Mouse (Mus musculus): ENCODE results near the gene Nkain2.
A peak's percentile ranks its signal among the peaks of the same experiment; 100 is the strongest.
"Not testable (repeated sequence)": the region's sequence is repeated elsewhere in the genome, so short reads cannot be mapped to it uniquely, and the experiment has no call there.

Gene Nkain2

DNA sequence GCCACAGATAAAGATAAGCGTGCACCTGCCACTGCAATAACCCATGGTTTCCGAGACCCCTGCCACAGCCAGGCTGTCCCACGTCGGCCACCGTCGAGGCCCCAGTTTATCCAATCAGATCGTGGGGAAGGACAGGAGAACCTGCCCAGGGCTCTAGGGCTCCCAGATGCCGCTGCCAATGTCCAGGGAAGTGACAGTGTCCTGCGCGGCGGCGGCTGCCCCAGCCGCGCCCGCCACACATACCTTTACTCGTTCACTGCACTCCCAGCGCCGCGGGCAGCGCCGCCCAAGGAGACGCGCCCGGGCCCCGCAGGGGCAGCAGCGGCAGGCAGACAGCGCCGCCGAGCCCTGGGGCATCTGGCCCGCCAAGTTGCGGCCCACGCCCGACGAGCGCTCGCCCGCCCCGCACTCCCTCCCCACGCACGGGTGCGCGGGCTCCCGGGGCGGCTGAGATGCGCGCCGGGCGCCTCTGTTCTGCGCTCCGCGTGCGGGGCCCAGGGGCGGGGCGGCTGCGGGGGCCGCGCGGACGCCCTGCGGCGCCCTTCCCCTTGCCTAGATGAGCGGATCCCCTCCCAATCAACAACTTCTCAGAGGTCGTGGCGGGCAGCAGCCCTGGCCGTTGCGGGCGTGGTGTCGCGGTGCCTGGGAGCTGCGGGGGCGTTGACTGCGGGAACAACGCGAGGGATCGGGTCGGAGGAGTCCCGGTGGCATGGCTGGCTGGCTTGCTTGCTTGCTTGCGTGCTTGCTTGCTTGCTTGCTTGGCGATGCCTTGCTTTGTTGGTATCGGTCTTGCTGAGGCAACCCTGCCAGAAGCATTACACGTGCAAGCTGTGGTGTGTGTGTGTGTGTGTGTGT is at the start of gene Nkain2:
Gene Nkain2 (minus strand): TSS at position 811 of the 855 bp plus-strand sequence.
- peak; percentile 6 for DNase-seq

DNA sequence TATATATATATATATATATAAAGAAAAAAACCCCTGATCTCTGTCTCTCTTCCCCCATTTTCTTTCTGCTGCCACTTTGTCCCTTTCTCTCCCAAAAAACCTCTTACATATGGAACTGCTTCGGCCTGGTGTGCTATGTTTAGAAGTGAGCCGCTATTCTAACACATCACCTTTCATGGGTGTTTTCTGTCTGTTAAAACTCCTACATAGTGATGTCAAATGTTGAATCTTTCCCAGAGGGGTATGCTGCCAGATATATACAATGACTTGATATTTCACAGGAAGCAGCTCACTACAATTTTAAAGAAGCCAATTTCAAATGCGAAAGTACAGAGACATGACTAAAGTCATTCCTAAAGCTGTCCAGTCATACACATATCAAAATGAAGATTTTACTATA is 49.6 kb upstream of the Nkain2 start:
- no peak for DNase-seq

DNA sequence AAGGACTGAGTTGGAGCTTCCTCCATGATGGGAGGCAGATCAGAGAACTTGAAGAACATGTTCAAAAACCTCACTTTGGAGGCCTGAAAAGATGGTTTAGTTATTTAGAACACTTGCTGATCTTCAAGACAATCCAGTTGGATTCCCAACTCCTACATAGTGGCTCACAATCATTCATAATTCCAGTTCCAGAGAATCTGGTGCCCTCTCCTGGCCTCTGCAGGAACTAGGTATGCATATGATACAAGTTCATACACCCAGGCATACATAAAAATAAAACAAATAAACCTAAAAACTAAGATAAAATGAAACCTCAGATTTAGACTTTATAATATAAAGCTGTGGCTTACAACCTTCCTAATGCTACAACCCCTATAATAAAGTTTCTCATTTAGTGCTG is 4.8 kb upstream of the Nkain2 start:
- DNase-seq, result peak; percentile 11

DNA sequence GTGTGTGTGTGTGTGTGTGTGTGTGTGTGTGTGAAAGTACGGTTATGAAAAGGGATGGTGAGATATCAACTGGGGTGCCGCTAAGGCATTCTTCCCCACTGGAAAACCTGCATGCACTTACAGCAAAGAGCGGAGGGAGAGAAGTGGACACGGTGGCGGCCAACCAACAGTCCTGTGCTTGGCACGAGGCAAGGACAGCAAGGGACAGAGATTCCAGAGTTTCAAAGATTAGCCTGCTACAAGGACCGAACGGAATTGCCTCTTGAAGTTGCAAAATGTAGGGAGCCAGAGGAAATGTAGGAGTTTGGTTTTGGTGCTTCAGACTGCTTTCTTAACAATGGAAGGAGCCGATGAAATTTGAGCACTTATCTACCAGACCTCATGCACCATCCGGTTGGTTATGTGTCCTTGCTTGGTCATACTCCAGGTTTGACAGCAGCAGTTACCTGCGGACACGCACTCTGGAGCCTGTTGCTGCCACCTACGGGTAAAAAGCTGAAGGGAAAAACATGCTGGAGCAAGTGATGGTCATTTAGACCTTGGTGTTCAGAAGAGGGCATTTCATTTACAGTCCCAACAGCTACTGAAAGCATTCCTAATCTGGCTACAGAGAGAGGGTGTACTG is 357 bp upstream of the Nkain2 start:
- peak; percentile 28 for DNase-seq

DNA sequence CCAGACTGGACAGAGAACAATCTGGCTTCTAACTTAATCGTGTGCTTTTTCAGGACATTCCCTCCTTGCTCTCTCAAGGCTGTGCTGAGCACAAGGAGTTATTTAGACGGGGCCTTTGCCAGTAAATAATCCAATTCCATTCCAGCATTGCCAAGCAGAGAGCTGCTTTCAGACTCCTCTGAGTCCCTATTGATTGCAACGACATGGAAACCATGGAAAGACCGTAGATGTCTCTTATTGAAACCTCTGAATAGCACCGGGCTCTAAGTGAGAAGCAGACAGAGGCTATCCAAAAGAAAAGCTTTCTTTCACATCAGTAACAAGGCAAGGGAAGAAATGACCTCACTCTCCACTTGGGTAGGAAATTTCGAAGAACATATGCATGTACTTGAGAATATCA is 8.3 kb downstream of the Nkain2 start:
- DNase-seq, result no peak

DNA sequence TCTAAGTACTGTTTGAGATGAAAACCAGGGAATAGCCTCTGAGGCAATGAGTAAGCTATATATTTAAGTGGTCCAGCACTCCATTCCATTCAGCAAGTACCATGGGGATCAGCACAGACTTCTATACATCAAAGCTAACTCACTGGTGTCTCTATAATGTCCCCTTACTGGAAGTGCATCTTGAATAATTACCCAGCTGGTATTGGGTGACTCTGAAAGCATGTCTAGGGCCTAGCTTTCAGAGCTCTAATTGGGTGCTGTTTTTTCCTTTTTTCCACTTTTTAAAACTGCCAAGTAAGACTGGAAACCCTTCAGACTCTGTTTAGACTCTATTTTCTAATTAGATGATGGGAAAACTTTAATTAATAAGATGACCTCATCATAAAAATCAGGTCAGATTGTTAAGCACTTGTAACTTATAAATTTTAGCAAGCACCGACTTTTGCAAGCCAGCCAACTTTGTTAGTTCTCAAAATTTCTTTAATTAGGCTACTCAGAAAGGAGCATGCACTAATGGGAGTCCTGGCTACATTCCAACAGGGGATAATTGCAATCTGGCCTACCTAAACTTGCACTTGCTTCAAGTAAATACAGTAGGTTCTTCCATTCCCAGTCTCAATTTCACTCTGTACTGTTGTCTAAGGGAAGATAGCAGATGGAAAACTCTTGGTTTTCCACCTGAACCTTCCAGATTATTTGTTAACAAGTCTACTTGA is 19.4 kb downstream of the Nkain2 start:
- no peak for DNase-seq

DNA sequence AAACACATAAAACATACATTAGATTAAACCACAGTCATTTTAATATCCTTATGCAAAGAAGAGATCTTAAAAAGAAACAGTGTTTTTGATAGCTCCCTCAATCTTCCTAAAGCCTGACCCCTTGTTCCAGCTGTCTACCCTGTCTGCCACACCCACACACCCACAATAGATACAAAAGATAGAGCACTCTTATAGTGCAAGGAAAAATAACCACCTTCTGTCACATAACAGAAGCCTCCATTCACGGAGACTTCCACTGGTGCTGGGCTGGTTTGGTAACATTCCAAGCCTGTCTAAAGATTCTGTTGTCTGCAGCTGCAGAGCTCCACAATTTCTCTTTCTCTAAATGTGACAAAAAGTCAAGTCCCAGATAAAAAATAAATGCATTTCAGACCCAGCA is 20.7 kb downstream of the Nkain2 start:
- DNase-seq, result no peak

DNA sequence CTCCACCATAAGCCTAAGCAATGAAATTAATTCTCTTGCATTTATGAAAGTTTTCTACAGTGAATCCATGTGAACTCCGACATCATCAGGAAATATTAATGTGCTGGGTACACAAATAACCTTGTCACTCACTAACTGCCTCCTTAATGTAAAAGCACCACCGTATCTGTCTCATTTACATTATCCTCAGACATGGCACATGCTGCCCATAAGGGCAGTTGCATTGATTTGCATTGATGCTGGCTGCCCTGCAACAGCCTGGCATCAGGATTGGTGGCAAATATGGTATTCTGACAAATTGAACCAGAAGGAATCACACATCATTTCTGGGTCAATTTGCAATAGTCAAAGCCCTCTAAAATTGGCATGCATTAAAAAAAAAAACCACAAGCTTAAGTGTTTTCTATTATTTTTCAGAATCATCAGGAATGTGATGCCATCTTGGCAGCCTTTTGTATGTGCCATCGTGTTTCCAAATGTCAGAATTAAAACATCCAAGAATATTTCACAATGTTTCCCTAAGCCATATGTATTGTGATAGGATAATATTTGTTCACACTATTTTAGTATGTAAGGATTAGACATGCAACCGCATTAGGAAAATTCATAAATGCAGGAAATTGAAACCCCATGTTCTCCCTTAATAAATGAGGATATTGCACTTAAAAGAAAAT is 74.9 kb downstream of the Nkain2 start:
- DNase-seq, result no peak

DNA sequence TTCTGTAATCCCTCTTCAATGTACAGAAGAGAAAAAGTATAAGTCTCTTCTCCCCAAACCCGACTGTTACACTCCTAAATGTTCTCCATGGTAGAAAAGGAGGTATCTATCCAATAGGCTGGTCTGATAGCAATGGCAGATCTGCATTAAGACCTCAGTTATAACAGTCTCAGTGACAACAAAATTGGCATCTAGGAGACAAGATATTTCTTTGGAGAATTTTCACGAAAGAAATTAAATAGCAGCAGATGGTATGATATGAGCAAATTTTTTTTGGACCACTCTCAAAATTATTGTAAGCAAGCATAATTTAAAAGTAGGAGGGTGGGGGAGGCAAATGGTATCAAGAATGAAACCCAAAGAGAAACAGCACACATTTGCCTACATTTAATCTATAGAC is 94.0 kb downstream of the Nkain2 start:
- DNase-seq, result no peak

DNA sequence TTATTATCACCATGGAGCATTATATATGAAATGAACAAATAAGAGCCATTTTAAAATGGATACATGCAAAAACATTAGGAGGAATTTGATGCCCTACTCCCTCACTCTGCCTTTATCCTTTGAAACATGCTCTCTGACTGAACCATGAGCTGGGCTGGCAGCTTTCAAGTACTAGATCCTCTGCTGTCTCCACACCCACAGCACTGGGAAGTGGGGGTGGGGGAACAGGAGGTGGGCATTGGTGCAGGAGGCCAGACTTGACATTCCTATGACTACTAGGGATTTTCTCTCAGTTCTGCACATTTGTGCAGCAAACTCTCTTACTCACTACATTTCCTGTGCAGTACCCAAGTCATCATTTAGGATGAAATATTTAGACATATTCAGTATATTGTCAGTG is 99.7 kb downstream of the Nkain2 start:
- DNase-seq, result no peak

DNA sequence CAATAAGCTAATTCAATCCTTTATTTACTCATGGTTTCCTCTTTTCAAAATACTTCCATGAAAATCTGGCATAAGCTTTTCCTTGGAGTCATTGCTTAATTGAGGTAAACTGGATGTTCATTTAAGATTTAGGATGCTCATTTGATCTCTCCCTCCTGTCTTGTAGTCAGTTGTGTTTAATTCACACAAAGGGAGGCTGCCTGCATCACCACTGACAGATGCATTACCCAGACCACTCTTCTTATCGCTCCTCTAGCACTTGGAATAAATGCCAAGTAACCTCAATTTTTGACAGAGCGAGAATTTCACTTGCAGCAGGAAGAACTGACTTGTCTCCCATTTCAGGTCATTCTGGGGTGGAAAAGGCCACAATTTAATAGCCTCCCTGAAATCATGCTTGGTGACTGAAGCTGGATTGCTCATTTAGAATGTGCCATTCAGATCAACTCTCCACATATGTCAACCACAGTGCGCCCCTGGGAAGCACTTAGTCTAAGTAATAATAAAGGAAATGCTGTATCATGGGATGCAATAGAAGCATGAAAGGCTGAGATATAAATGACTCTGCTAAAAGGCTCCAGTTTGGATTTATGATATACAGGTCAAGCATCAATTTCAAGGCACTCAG is 107.4 kb downstream of the Nkain2 start:
- DNase-seq, result no peak

DNA sequence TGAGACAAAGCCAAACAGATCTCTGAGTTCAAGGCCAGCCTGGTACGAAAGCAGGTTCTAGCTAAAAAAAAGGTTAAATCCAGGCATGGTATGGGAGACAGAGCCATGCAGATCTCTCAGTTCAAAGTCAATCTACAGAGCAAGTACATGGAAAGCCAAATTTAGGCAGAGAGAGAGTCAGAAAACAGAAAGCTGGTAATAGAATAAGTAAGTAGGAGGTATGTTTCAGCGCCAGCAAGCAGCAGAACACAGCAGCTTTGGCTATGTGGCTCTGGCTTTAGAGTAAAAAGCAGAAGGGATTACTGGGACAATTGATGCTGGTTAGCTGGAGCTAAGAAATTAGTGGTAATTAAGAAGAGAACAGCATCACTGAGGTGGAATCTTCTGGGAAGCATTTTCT is 151.3 kb downstream of the Nkain2 start:
- no peak for DNase-seq

DNA sequence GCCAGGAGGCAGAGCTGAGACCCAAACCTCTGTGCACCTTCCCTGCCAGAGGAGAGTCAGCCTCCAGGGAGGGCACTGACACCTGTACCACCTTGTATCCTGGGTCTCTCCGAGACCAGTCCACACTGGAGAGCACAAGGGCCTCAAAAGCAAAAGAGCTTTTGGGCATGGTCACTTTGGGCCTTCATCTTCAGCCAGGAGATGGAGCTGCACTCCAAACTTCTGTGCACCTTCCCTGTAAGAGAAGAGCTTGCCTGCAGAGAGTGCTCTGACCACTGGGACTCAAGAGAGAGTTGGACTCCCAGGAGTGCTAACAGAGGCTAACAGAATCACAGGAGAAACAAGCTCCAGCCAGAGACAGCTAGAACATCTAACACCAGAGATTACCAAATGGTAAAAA is 183.7 kb downstream of the Nkain2 start:
- DNase-seq, result not testable (repeated sequence)

DNA sequence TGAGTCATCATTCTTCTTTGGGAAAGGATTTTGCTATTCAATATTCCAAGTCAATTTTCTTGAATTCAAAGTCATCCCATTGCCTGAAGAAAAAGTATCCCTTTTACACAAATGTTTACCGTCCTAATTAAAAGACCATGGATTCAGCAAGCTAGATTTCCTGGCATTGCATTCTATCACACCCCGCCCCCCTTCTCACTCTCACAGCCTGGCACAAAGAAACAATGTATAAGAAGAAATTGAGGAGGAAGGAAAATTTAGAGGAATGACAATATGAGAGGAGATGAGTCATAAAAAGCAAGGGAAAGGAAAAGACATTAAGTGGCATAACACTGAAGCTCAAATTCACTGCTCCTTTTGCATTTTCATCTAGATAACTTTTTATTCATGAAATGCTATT is 193.6 kb downstream of the Nkain2 start:
- no peak for DNase-seq

DNA sequence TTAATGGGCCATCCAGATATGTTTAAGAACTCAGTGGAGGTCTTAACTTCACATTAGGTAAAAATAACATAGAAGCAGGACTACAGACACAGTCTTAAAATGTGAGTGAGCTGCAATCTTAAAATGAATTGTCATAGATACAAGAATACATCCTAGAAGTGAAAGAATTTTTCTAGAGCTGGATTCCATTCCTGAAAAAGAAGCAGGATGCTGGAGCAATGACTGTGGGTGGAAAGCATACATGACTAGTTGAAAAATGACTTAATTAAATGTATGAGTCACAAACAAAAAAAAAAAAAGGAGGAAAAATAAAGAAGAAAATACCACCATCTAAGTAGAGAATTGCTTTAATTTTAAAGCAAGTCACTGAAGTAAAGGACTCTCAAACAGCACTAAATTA is 205.7 kb downstream of the Nkain2 start:
- no peak for DNase-seq

DNA sequence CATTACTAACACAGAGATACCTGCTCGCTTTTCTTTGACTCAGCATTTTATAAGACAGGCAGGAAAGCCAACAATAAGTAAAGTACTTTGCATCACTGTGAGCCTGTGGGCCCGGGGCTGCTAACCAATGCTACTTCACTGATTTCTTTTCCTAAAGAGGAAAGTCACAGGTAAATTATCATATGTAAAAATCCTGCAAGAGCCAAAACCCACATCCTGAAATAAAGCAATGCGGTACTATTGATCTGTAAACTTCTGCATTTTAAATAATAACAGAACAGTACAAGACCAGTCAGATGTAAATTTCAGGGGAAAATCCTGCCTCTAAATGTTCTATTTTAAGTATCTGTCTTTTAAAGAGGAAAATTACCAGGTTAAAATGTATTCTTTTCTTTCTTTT is 250.0 kb downstream of the Nkain2 start:
- DNase-seq, result no peak

DNA sequence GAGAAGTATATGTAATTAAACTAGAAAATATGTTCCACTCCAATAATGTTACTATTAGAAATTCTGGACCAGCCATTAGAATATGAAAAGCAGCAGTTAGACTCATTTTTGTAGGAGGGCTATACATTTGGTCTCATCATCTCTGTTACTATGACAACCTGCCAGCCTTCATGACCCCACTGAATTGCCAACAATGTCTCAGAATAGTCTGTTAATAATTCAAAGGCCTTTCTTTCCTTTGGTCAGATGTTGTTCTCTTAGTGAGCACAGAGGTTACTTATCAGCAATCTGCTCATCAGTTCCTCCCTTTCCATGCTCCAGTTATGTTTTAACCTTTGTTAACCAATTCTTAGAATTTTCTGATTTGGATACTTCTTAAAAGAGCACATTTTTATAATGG is 251.1 kb downstream of the Nkain2 start:
- no peak for DNase-seq

DNA sequence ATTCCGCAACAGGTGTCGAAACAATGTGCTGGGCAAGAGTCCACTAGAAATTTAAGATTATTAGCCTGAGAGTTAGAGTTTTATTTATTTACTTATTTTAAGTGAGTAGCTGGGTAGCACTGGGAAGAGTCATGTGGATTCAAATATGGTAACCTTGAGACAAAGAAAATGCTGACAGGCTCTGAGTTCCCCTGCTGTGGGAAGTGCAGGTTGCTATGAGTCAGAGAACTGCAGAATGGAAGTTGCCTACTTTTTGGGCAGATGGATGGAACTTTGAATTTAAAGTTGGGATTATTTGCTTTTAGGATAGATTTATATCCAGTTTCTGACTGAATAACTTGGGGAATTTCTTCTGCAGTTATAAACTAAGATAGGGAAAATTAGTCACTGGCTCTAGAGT is 259.2 kb downstream of the Nkain2 start:
- DNase-seq, result no peak

DNA sequence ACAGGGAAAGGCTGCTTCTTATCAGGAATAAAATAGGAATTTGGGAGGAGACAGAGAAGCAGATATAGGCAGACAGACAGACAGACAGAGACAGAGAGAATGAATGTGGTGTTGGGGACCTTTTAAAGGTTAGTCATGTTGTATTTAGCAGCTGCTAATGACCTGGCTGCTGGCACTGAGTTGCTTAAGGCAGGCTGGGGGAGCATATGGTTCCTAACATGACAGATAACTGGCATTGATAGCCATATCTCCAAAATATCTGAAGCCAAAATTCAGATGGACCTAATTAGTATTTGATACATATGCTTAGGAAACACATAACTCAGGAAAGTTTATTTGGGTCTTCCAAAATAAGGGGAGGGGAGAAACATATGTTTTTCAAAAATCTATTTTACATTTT is 285.8 kb downstream of the Nkain2 start:
- DNase-seq, result no peak

DNA sequence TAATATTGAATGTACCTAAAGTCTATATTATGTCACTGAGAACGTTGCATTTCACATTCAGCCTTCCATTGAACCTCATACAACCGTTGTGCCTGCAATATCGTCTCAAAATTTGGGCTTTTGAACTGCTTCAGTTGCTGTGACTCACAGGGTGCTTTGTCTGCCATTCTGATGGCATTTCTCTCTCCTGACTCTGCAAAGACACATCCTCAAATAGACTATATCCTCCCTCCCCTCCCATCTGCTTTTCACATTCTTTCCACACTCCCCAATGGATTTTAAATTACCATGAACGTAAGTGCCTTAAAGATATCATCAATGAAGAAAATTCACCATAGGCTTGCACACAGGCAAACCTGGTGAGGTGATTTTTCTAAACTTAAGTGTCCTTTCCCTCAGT is 287.5 kb downstream of the Nkain2 start:
- DNase-seq, result no peak

DNA sequence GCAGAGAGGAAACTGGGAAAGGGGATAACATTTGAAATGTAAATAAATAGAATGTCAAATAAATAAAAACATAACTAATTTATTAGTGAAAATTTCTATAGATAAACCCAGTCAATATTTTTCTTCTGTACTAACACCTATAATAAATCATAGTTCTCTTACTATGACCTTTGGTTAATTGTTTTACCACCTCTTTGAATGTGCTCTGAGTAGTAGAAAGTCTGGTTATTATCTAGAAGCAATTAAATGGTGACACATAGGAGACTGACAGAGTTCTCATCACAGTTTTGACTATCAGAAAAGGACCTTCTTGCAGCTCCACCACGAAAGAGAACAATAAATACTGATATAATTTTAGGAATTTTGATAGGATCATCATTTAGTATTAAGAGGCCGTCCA is 295.3 kb downstream of the Nkain2 start:
- DNase-seq, result no peak

DNA sequence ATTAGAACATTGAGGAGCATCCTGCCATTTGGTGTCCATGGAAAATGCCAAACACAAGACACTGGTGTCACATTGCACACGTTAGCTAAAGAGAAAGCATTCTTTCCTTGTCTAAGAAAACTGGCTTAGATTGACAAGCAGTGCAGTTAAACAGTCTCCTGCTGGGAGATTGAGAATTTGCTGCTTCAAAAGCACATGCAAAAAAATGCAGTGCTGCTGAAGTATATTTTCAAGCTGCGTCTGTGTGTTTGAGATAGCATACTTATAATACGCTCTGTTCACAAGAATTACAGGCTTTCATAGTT is 313.0 kb downstream of the Nkain2 start:
- DNase-seq, result no peak

Data from lung, postnatal 10 days (tissue).